Comparison of ENCODE assay signal across 23 mouse cellular contexts in the genomic region with DNA sequence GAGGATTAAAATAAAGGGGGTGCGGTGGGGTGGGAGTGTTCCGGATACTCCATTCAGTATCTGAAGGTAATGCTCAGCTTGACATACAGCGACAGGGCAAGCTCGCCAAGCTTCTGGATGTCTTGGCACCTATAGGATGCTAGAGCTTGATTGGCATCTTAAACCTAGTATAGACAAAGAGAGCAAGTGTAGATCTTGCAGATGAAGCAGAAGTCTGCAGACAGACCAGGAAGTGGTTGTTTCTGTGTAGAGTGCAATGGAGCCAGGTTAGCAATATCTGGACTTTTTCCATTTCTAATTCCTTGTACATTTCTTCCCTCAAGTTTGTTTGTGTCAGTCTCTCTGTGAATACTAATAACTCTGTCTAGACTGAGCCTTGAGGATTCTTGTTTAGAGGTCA.
DNase-seq lines count a peak whose midpoint lies in the region; ATAC-seq and TF ChIP-seq lines count a peak whose summit lies in the region.
"Had no signal": no experiment of that assay in that cellular context is flagged by ENCODE, and none has a peak within 500 bp of the region (broad histone marks: within the 10 kb centered on the region; RNA-seq: fewer than 3 reads in every experiment).

No protein-coding gene starts in this region.

- H3K79me2 ChIP-seq in MEL (ENCODE audit: control insufficient read depth, insufficient read depth, low read length, poor library complexity): no peaks in the 10 kb centered on the region

- TF ChIP-seq POLR2A in spleen, adult 2 months (IDR thresholded peaks at IDR 0.05; ENCODE audit: low read depth, low read length): no peak
- TF ChIP-seq POLR2A in MEL (IDR thresholded peaks at IDR 0.05; ENCODE audit: control insufficient read depth in 1 of 2, insufficient read depth in 1 of 2, low read depth in 1 of 2, low read length in 2 of 2, poor library complexity in 1 of 2): no peak

- TF ChIP-seq RAD21 in MEL (IDR thresholded peaks at IDR 0.05; ENCODE audit: low read depth, low read length): no peak

- no peak for DNase-seq in spleen, adult 2 months (ENCODE audit: low read depth in 1 of 2, low spot score in 2 of 2)
- no peak for DNase-seq in spleen, postnatal 36 days (ENCODE audit: low spot score in 2 of 2)
- DNase-seq in MEL (ENCODE audit: low read depth, low spot score) (no peak), adipocyte (ENCODE audit: low spot score) (no peak)
- DNase-seq in lung, postnatal 14 days: no peak
- DNase-seq in kidney, postnatal 4 days: no peak
- DNase-seq: adrenal gland, postnatal 10 days; cerebellum, adult 9-10 months; forebrain, postnatal 0 days; gastrocnemius, postnatal 14 days; heart, postnatal 36 days; kidney, adult 2 months; lung, postnatal 4 days; spleen, adult 18-20 months; thymus, postnatal 36 days had no signal

- no peaks in the 10 kb centered on the region for H3K27me3 ChIP-seq in spleen, adult 2 months (ENCODE audit: control insufficient read depth, insufficient read depth, low read length)
- no peaks in the 10 kb centered on the region for H3K27me3 ChIP-seq in MEL (ENCODE audit: control insufficient read depth in 1 of 2, insufficient read depth in 2 of 2, low read length in 2 of 2)
- H3K27me3 ChIP-seq: heart, embryonic 15.5 days; hindbrain, embryonic 13.5 days; lung, embryonic 15.5 days; midbrain, embryonic 12.5 days had no signal

- ATAC-seq in inflammation-experienced regulatory T-cells, adult 6 months: peak; percentile 74
- ATAC-seq: forebrain, postnatal 0 days had no signal

- 65% methylated on average over 4 of the region's 4 CpGs for WGBS in spleen, adult 2 months

- no peak overlapping the region for H3K9ac ChIP-seq in MEL (ENCODE audit: control insufficient read depth, low read depth, low read length, poor library complexity, severe bottlenecking)
- H3K9ac ChIP-seq: forebrain, postnatal 0 days; heart, embryonic 15.5 days; hindbrain, embryonic 13.5 days; liver, embryonic 14.5 days; lung, embryonic 15.5 days; midbrain, embryonic 12.5 days had no signal

- no peaks in the 10 kb centered on the region for H3K9me3 ChIP-seq in MEL (replicated peaks; ENCODE audit: insufficient read depth, low read length)
- H3K9me3 ChIP-seq: embryonic facial prominence, embryonic 10.5 days; heart, embryonic 15.5 days; hindbrain, embryonic 13.5 days; lung, embryonic 15.5 days; midbrain, embryonic 12.5 days had no signal

- peaks cover 16% of the 10 kb centered on the region for H3K36me3 ChIP-seq in spleen, adult 2 months (ENCODE audit: control insufficient read depth, insufficient read depth, low read length)
- peaks cover 7 to 21% of the 10 kb centered on the region in 2 experiments; a peak in 3 of 4 replicates for H3K36me3 ChIP-seq in MEL (ENCODE audit: control insufficient read depth in 1 of 2, insufficient read depth in 2 of 2, low read length in 2 of 2)
- H3K36me3 ChIP-seq: embryonic facial prominence, embryonic 10.5 days; heart, embryonic 15.5 days; hindbrain, embryonic 13.5 days; lung, embryonic 15.5 days; midbrain, embryonic 12.5 days had no signal

- TF ChIP-seq CTCF in spleen, adult 2 months (IDR thresholded peaks at IDR 0.05; ENCODE audit: extremely low read depth, insufficient read depth, insufficient read length, insufficient replicate concordance): no peak
- no peak for TF ChIP-seq CTCF in MEL (IDR thresholded peaks at IDR 0.05 in 2 of 3, conservative IDR thresholded peaks at IDR 0.05 in 1 of 3; ENCODE audit: control insufficient read depth in 1 of 3, insufficient read depth in 1 of 3, low read depth in 2 of 3, low read length in 3 of 3, poor library complexity in 1 of 3, severe bottlenecking in 1 of 3)

- peaks cover 28% of the 10 kb centered on the region for H3K4me1 ChIP-seq in spleen, adult 2 months (ENCODE audit: control insufficient read depth, insufficient read depth, insufficient read length)
- peaks cover 4 to 17% of the 10 kb centered on the region in 2 experiments; a peak in 3 of 4 replicates for H3K4me1 ChIP-seq in MEL (ENCODE audit: control insufficient read depth in 1 of 2, insufficient read depth in 2 of 2, low read length in 2 of 2)
- H3K4me1 ChIP-seq: heart, embryonic 15.5 days; lung, embryonic 15.5 days had no signal

- no peak overlapping the region for H3K4me3 ChIP-seq in spleen, adult 2 months (ENCODE audit: extremely low read depth, insufficient read depth, insufficient read length)
- no peak overlapping the region for H3K4me3 ChIP-seq in MEL (ENCODE audit: control insufficient read depth in 1 of 2, insufficient read depth in 1 of 2, low read depth in 2 of 2, low read length in 2 of 2)
- H3K4me3 ChIP-seq: embryonic facial prominence, embryonic 10.5 days; heart, embryonic 15.5 days; hindbrain, embryonic 13.5 days; lung, embryonic 15.5 days; midbrain, embryonic 12.5 days had no signal

- TF ChIP-seq EP300 in MEL (IDR thresholded peaks at IDR 0.05; ENCODE audit: low read depth in 1 of 2, low read length in 2 of 2): no peak

- peak overlapping the region; percentile 73 for H3K27ac ChIP-seq in spleen, adult 2 months (ENCODE audit: insufficient read depth, low read length)
- H3K27ac ChIP-seq in MEL (ENCODE audit: control insufficient read depth, low read depth, low read length): no peak overlapping the region
- H3K27ac ChIP-seq: embryonic facial prominence, embryonic 10.5 days; heart, embryonic 15.5 days; hindbrain, embryonic 13.5 days; kidney, postnatal 0 days; liver, embryonic 14.5 days; lung, embryonic 15.5 days; midbrain, embryonic 12.5 days had no signal

TF ChIP-seq in MEL, 35 proteins besides CTCF, POLR2A, EP300 and RAD21:
- TF ChIP-seq NELFE (IDR thresholded peaks at IDR 0.05; ENCODE audit: low read depth, low read length) (no peak), GABPA (IDR thresholded peaks at IDR 0.05; ENCODE audit: low read depth, low read length) (no peak), POLR2AphosphoS2 (IDR thresholded peaks at IDR 0.05; ENCODE audit: low read length) (no peak), ZMIZ1 (IDR thresholded peaks at IDR 0.05; ENCODE audit: low read depth, low read length) (no peak), KAT2A (conservative IDR thresholded peaks at IDR 0.05; ENCODE audit: low read depth, low read length) (no peak), ELF1 (IDR thresholded peaks at IDR 0.05; ENCODE audit: low read depth, low read length) (peak; percentile 14; the same call in 1 of the 2 replicates)
